Mouse (Mus musculus): ENCODE measurements around the gene Gm2a.

GRCm38 (mm10) chr11:55116004-55116403 is 18.1 kb downstream of the Gm2a start:
- TF ChIP-seq CTCF (IDR thresholded peaks at IDR 0.05; ENCODE audit: control insufficient read depth, insufficient read depth, low read length) (no peak), POLR2A (IDR thresholded peaks at IDR 0.05; ENCODE audit: borderline replicate concordance, control insufficient read depth, low read depth, low read length) (no peak)

All from bone marrow, adult 2 months (tissue).